9 mouse cellular contexts compared by ENCODE assay signal in the genomic region with DNA sequence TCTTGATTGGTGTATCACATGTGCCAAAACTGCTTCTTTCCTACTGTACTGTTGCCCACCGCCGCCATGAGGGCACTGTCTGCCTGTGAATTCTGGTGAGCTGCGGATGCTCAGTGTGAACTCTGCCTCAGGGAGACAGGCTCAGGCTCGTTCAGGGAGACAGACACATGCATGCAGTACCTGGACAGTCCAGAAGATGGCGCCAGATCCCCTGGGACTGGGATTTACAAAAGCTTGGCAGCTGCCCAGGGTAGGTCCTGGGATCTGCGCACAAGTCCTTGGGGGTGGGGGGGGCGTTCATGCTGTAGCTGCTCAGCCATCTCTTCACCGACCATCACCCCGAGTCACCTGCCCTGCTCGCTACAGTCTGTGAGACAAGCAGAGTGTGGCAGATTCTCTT.
DNase-seq lines count a peak whose midpoint lies in the region; TF ChIP-seq lines count a peak whose summit lies in the region.
"Had no signal": no experiment of that assay in that cellular context is flagged by ENCODE, and none has a peak within 500 bp of the region (broad histone marks: within the 10 kb centered on the region; RNA-seq: fewer than 3 reads in every experiment).

No protein-coding gene starts in this region.

- no peaks in the 10 kb centered on the region for H3K4me1 ChIP-seq in embryonic facial prominence, embryonic 10.5 days
- H3K4me1 ChIP-seq in heart, embryonic 10.5 days: peaks cover 12% of the 10 kb centered on the region; the same call in 1 of the 2 replicates
- H3K4me1 ChIP-seq in lung, adult 2 months (ENCODE audit: control insufficient read depth, insufficient read depth, low read length): no peaks in the 10 kb centered on the region

- DNase-seq in 3T3-L1 (ENCODE audit: low read depth, low spot score): peak; percentile 82
- peak; percentile 43 for DNase-seq in adrenal gland, adult 8-10 months
- DNase-seq in embryonic facial prominence, embryonic 10.5 days (ENCODE audit: low spot score): peak; percentile 89
- peak; percentile 89 for DNase-seq in heart, embryonic 10.5 days (ENCODE audit: low spot score)
- DNase-seq in kidney, postnatal 25 days: peak; percentile 75 to 85
- peak; percentile 50 for DNase-seq in lung, adult 2 months
- DNase-seq in ovary, postnatal 10 days (ENCODE audit: low spot score): peak; percentile 44
- peak; percentile 41 to 48 for DNase-seq in thymus, postnatal 36 days

- no peaks in the 10 kb centered on the region for H3K9me3 ChIP-seq in embryonic facial prominence, embryonic 10.5 days
- H3K9me3 ChIP-seq in heart, embryonic 10.5 days: no peaks in the 10 kb centered on the region
- H3K9me3 ChIP-seq: embryonic facial prominence, embryonic 15.5 days had no signal

- no peak overlapping the region for H3K4me3 ChIP-seq in embryonic facial prominence, embryonic 10.5 days
- no peak overlapping the region for H3K4me3 ChIP-seq in heart, embryonic 10.5 days
- no peak overlapping the region for H3K4me3 ChIP-seq in lung, adult 2 months (replicated peaks; ENCODE audit: extremely low read depth, low read depth, low read length)
- H3K4me3 ChIP-seq: embryonic facial prominence, embryonic 15.5 days had no signal

- H3K27me3 ChIP-seq in embryonic facial prominence, embryonic 10.5 days (replicated peaks; ENCODE audit: low read depth, poor library complexity, severe bottlenecking): peaks cover 12% of the 10 kb centered on the region
- H3K27me3 ChIP-seq in heart, embryonic 10.5 days (ENCODE audit: insufficient read depth, poor library complexity, severe bottlenecking): peaks cover 31% of the 10 kb centered on the region
- H3K27me3 ChIP-seq: embryonic facial prominence, embryonic 15.5 days had no signal

- TF ChIP-seq POLR2A in lung, adult 2 months (IDR thresholded peaks at IDR 0.05; ENCODE audit: borderline replicate concordance, extremely low read depth, low read depth, low read length): no peak

- H3K27ac ChIP-seq in embryonic facial prominence, embryonic 10.5 days (replicated peaks): no peak overlapping the region
- H3K27ac ChIP-seq in heart, embryonic 10.5 days: no peak overlapping the region
- H3K27ac ChIP-seq: embryonic facial prominence, embryonic 15.5 days had no signal

- peak; percentile 90 for TF ChIP-seq CTCF in lung, adult 2 months (IDR thresholded peaks at IDR 0.05; ENCODE audit: insufficient read depth, low read length)

- no peaks in the 10 kb centered on the region for H3K36me3 ChIP-seq in embryonic facial prominence, embryonic 10.5 days (replicated peaks)
- no peaks in the 10 kb centered on the region for H3K36me3 ChIP-seq in heart, embryonic 10.5 days
- H3K36me3 ChIP-seq: embryonic facial prominence, embryonic 15.5 days had no signal

- 13% methylated on average over 10 of the region's 10 CpGs for WGBS in embryonic facial prominence, embryonic 10.5 days
- WGBS in heart, embryonic 10.5 days: 19% methylated on average over 10 of the region's 10 CpGs
- WGBS in lung, adult 2 months: 13% methylated on average over 10 of the region's 10 CpGs
